Mouse (Mus musculus): ENCODE data around the gene Tstd2.

DNA sequence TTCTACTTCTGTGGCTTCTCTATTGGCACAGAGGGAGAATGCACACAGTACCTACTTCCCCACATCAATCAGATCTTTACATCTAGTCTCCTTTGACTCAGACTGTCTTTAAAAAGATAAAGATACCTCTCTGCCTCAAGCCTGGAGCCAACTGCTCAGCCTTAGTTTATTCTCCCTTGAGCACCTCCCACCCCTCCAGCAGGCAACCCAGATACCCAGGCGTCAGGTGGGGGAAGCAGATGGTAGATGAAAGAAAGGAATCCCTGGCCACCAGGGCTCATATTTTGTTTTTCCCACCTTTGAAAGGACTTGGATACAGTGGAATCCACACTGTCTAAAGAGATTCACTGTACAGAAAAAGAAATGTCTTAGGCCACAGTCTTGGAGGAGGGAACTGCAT lies 69.9 kb downstream of the Tstd2 start:
- TF ChIP-seq CTCF (IDR thresholded peaks at IDR 0.05; ENCODE audit: borderline replicate concordance, insufficient read depth, low read length) (no peak), POLR2A (IDR thresholded peaks at IDR 0.05; ENCODE audit: low read depth, low read length) (no peak)
